Mouse (Mus musculus): Measurements from ENCODE around the gene Cnnm3. TPM values are rescaled to one million over a fixed set of nuclear protein-coding genes. Genes with fewer than 3 reads are reported as not detected.

Gene Cnnm3
- polyA plus RNA-seq, 1 experiment: 13.0 TPM

- H3K27ac ChIP-seq (ENCODE audit: insufficient read depth, low read depth, low read length): no peak overlapping the region
- H3K36me3 ChIP-seq (ENCODE audit: control insufficient read depth, insufficient read depth, low read length): peaks cover 5% of the 10 kb centered on the region; the same call in 1 of the 2 replicates
- WGBS: 80% methylated on average over 21 of the region's 21 CpGs
- H3K4me1 ChIP-seq (ENCODE audit: control insufficient read depth, insufficient read depth, insufficient read length, low read length): peaks cover 5% of the 10 kb centered on the region; the same call in 1 of the 2 replicates
- H3K27me3 ChIP-seq (ENCODE audit: control insufficient read depth, insufficient read depth, low read length): peaks cover 9% of the 10 kb centered on the region
- no peak overlapping the region for H3K4me3 ChIP-seq (ENCODE audit: low read depth, low read length)
- TF ChIP-seq POLR2A (IDR thresholded peaks at IDR 0.05; ENCODE audit: low read depth, low read length) (no peak), CTCF (IDR thresholded peaks at IDR 0.05; ENCODE audit: extremely low read depth, insufficient read length, insufficient replicate concordance, low read depth, low read length) (no peak)
Measured at GRCm38 (mm10) chr1:36554633-36555399, 43.1 kb downstream of the Cnnm3 start.

- peaks cover 5% of the 10 kb centered on the region; the same call in 1 of the 2 replicates for H3K4me1 ChIP-seq (ENCODE audit: control insufficient read depth, insufficient read depth, insufficient read length, low read length)
- peak overlapping the region; percentile 31; the same call in 1 of the 2 replicates for H3K27ac ChIP-seq (ENCODE audit: insufficient read depth, low read depth, low read length)
- WGBS: 47% methylated on average over 8 of the region's 8 CpGs
- peaks cover 12% of the 10 kb centered on the region for H3K27me3 ChIP-seq (ENCODE audit: control insufficient read depth, insufficient read depth, low read length)
- peak overlapping the region; percentile 73 for H3K4me3 ChIP-seq (ENCODE audit: low read depth, low read length)
- H3K36me3 ChIP-seq (ENCODE audit: control insufficient read depth, insufficient read depth, low read length): peaks cover 3% of the 10 kb centered on the region; the same call in 1 of the 2 replicates
- TF ChIP-seq CTCF (IDR thresholded peaks at IDR 0.05; ENCODE audit: extremely low read depth, insufficient read length, insufficient replicate concordance, low read depth, low read length) (no peak), POLR2A (IDR thresholded peaks at IDR 0.05; ENCODE audit: low read depth, low read length) (no peak)
Measured at GRCm38 (mm10) chr1:36555798-36556395, 44.2 kb downstream of the Cnnm3 start.

- Histone ChIP-seq H3K4me1 (ENCODE audit: control insufficient read depth, insufficient read depth, insufficient read length, low read length) (peaks cover 5% of the 10 kb centered on the region; the same call in 1 of the 2 replicates), H3K27ac (ENCODE audit: insufficient read depth, low read depth, low read length) (peak overlapping the region; percentile 73), H3K27me3 (ENCODE audit: control insufficient read depth, insufficient read depth, low read length) (peaks cover 12% of the 10 kb centered on the region), H3K4me3 (ENCODE audit: low read depth, low read length) (peak overlapping the region; percentile 73), H3K36me3 (ENCODE audit: control insufficient read depth, insufficient read depth, low read length) (peaks cover 3% of the 10 kb centered on the region; the same call in 1 of the 2 replicates)
- WGBS: under 1% methylated on average over 52 of the region's 52 CpGs
- TF ChIP-seq CTCF (IDR thresholded peaks at IDR 0.05; ENCODE audit: extremely low read depth, insufficient read length, insufficient replicate concordance, low read depth, low read length) (peak; percentile 73; the same call in 1 of the 2 replicates), POLR2A (IDR thresholded peaks at IDR 0.05; ENCODE audit: low read depth, low read length) (peak; percentile 55)
Measured at GRCm38 (mm10) chr1:36556553-36557456, 45.1 kb downstream of the Cnnm3 start.

GRCm38 (mm10) chr1:36557457-36558011 is 45.9 kb downstream of the Cnnm3 start:
- Histone ChIP-seq H3K36me3 (ENCODE audit: control insufficient read depth, insufficient read depth, low read length) (no peaks in the 10 kb centered on the region; the same call in 1 of the 2 replicates), H3K4me3 (ENCODE audit: low read depth, low read length) (peak overlapping the region; percentile 73), H3K27ac (ENCODE audit: insufficient read depth, low read depth, low read length) (peak overlapping the region; percentile 73), H3K4me1 (ENCODE audit: control insufficient read depth, insufficient read depth, insufficient read length, low read length) (peaks cover 5% of the 10 kb centered on the region; the same call in 1 of the 2 replicates), H3K27me3 (ENCODE audit: control insufficient read depth, insufficient read depth, low read length) (peaks cover 12% of the 10 kb centered on the region)
- TF ChIP-seq POLR2A (IDR thresholded peaks at IDR 0.05; ENCODE audit: low read depth, low read length) (no peak), CTCF (IDR thresholded peaks at IDR 0.05; ENCODE audit: extremely low read depth, insufficient read length, insufficient replicate concordance, low read depth, low read length) (no peak)
- WGBS: under 1% methylated on average over 48 of the region's 48 CpGs

- 2% methylated on average over 69 of the region's 69 CpGs for WGBS
Measured at GRCm38 (mm10) chr1:36558031-36558993, 46.6 kb downstream of the Cnnm3 start, which contains the start of gene Sema4c. Sema4c (minus strand) TSS chr1:36558349.

More at GRCm38 (mm10) chr1:36558031-36558993, 46.6 kb downstream of the Cnnm3 start, which contains the start of gene Sema4c:
- Histone ChIP-seq H3K4me1 (ENCODE audit: control insufficient read depth, insufficient read depth, insufficient read length, low read length) (peaks cover 6% of the 10 kb centered on the region), H3K27me3 (ENCODE audit: control insufficient read depth, insufficient read depth, low read length) (peaks cover 12% of the 10 kb centered on the region), H3K27ac (ENCODE audit: insufficient read depth, low read depth, low read length) (peak within 1 kb of the TSS; percentile 73), H3K4me3 (ENCODE audit: low read depth, low read length) (peak within 1 kb of the TSS; percentile 73), H3K36me3 (ENCODE audit: control insufficient read depth, insufficient read depth, low read length) (no peaks in the 10 kb centered on the region)
- TF ChIP-seq POLR2A (IDR thresholded peaks at IDR 0.05; ENCODE audit: low read depth, low read length): no peak
- TF ChIP-seq CTCF (IDR thresholded peaks at IDR 0.05; ENCODE audit: extremely low read depth, insufficient read length, insufficient replicate concordance, low read depth, low read length): no peak

All from small intestine, adult 2 months (tissue).